Comparison of ENCODE assay signal across 12 mouse cellular contexts in genomic region chr14:77932150-77933047, GRCm38 (mm10). TPM values are rescaled to one million over a fixed set of nuclear protein-coding genes. Genes with fewer than 3 reads are reported as not detected.
DNase-seq lines count a peak whose midpoint lies in the region; ATAC-seq and TF ChIP-seq lines count a peak whose summit lies in the region.
"Had no signal": no experiment of that assay in that cellular context is flagged by ENCODE, and none has a peak within 500 bp of the region (broad histone marks: within the 10 kb centered on the region; RNA-seq: fewer than 3 reads in every experiment).

No protein-coding gene starts in this region.

- H3K27ac ChIP-seq in heart, embryonic 13.5 days (replicated peaks): peak overlapping the region; percentile 36
- H3K27ac ChIP-seq in lung, postnatal 0 days (ENCODE audit: low read length): no peak overlapping the region
- no peak overlapping the region for H3K27ac ChIP-seq in stomach, embryonic 16.5 days (ENCODE audit: low read length)
- H3K27ac ChIP-seq: forebrain, embryonic 12.5 days had no signal

- H3K9me3 ChIP-seq in heart, embryonic 13.5 days: no peaks in the 10 kb centered on the region
- H3K9me3 ChIP-seq in lung, postnatal 0 days (ENCODE audit: low read length): no peaks in the 10 kb centered on the region
- no peaks in the 10 kb centered on the region for H3K9me3 ChIP-seq in stomach, embryonic 16.5 days (replicated peaks; ENCODE audit: control insufficient read depth, low read length)
- H3K9me3 ChIP-seq: forebrain, embryonic 12.5 days had no signal

- H3K9ac ChIP-seq in heart, embryonic 13.5 days: no peak overlapping the region
- no peak overlapping the region for H3K9ac ChIP-seq in lung, postnatal 0 days (replicated peaks; ENCODE audit: low read depth)
- no peak overlapping the region for H3K9ac ChIP-seq in stomach, embryonic 16.5 days (ENCODE audit: low read length)
- H3K9ac ChIP-seq: forebrain, embryonic 12.5 days had no signal

- H3K36me3 ChIP-seq in heart, embryonic 13.5 days: no peaks in the 10 kb centered on the region
- H3K36me3 ChIP-seq in lung, postnatal 0 days (ENCODE audit: insufficient read depth, low read length): no peaks in the 10 kb centered on the region
- no peaks in the 10 kb centered on the region for H3K36me3 ChIP-seq in stomach, embryonic 16.5 days (ENCODE audit: control insufficient read depth, insufficient read depth, low read length)
- H3K36me3 ChIP-seq: forebrain, embryonic 12.5 days had no signal

- TF ChIP-seq EP300 in lung, postnatal 0 days (IDR thresholded peaks at IDR 0.05): no peak

- no peak for DNase-seq in heart, adult 9 months (ENCODE audit: low spot score in 2 of 2)
- peak; percentile 34 for DNase-seq in lung, postnatal 0 days (ENCODE audit: low spot score)
- DNase-seq in lung, postnatal 10 days: no peak
- no peak for DNase-seq in urinary bladder, postnatal 14 days (ENCODE audit: low spot score)
- no peak for DNase-seq in cerebellum, adult 11-12 months
- DNase-seq: cerebellum, adult 9-11 months; right cerebral cortex, adult 18-20 months; thymus, adult 18-20 months had no signal

- ATAC-seq in heart, embryonic 13.5 days (ENCODE audit: extremely low read depth, insufficient number of reproducible peaks, low FRiP score, low TSS enrichment): no peak
- ATAC-seq in lung, postnatal 0 days: no peak
- peak; percentile 25 to 71; a peak in 3 of 4 replicates for ATAC-seq in hematopoietic stem cell, adult 5-6 weeks (replicated peaks in 1 of 2; ENCODE audit: insufficient read depth in 1 of 2, low FRiP score in 2 of 2, low TSS enrichment in 1 of 2, low read depth in 1 of 2, poor library complexity in 2 of 2, severe bottlenecking in 2 of 2)
- 0 out of 2 replicates have a peak, but pooled peaks have one; percentile 29 for ATAC-seq in stomach, embryonic 16.5 days (ENCODE audit: insufficient read depth, low FRiP score)

- H3K27me3 ChIP-seq in heart, embryonic 13.5 days (replicated peaks): no peaks in the 10 kb centered on the region
- no peaks in the 10 kb centered on the region for H3K27me3 ChIP-seq in lung, postnatal 0 days (replicated peaks; ENCODE audit: insufficient read depth, low read length)
- H3K27me3 ChIP-seq in stomach, embryonic 16.5 days (ENCODE audit: control insufficient read depth, insufficient read depth, low read length): no peaks in the 10 kb centered on the region

- no peak for TF ChIP-seq CTCF in lung, postnatal 0 days (IDR thresholded peaks at IDR 0.05)

- H3K4me2 ChIP-seq in heart, embryonic 13.5 days: peak overlapping the region; percentile 42
- no peak overlapping the region for H3K4me2 ChIP-seq in lung, postnatal 0 days (replicated peaks; ENCODE audit: low read depth, low read length)
- no peak overlapping the region for H3K4me2 ChIP-seq in stomach, embryonic 16.5 days (ENCODE audit: low read depth, low read length)
- H3K4me2 ChIP-seq: forebrain, embryonic 12.5 days had no signal

- WGBS in heart, embryonic 13.5 days: 19% methylated on average over 12 of the region's 12 CpGs
- WGBS in lung, postnatal 0 days: 24% methylated on average over 12 of the region's 12 CpGs
- 24% methylated on average over 12 of the region's 12 CpGs for WGBS in stomach, embryonic 16.5 days

- no peak overlapping the region for H3K4me3 ChIP-seq in heart, embryonic 13.5 days
- no peak overlapping the region for H3K4me3 ChIP-seq in lung, postnatal 0 days (ENCODE audit: low read depth, low read length)
- H3K4me3 ChIP-seq in stomach, embryonic 16.5 days (replicated peaks; ENCODE audit: low read length): no peak overlapping the region
- H3K4me3 ChIP-seq: forebrain, embryonic 12.5 days had no signal

- peaks cover 28% of the 10 kb centered on the region for H3K4me1 ChIP-seq in heart, embryonic 13.5 days
- no peaks in the 10 kb centered on the region for H3K4me1 ChIP-seq in lung, postnatal 0 days (ENCODE audit: insufficient read depth, low read depth, low read length)
- no peaks in the 10 kb centered on the region for H3K4me1 ChIP-seq in stomach, embryonic 16.5 days (ENCODE audit: control insufficient read depth, insufficient read depth, low read length)
- H3K4me1 ChIP-seq: forebrain, embryonic 12.5 days had no signal

RNA-seq across cellular contexts. Expression of gene Epsti1, which starts 28.4 kb away (rescaled TPM):
- polyA plus RNA-seq in heart, embryonic 13.5 days (2015; fragmentation: Nextera tagmentation; extraction: Ambion mirVana): 0.23 and 0.73 TPM in 2 replicates
- polyA plus RNA-seq in lung, postnatal 0 days (2015; fragmentation: Nextera tagmentation; extraction: Ambion mirVana): 1.5 and 1.9 TPM in 2 replicates
- 149 and 184 TPM in 2 replicates for total RNA-seq in hematopoietic stem cell, adult 5-6 weeks (2017)
- 2.7 and 3.0 TPM in 2 replicates for polyA plus RNA-seq in stomach, embryonic 16.5 days (2015; fragmentation: Nextera tagmentation; extraction: Ambion mirVana)

RNA-seq across cellular contexts. Expression of gene Dnajc15, which starts 57.5 kb away (rescaled TPM):
- 122 and 154 TPM in 2 replicates for polyA plus RNA-seq in heart, embryonic 13.5 days (2015; fragmentation: Nextera tagmentation; extraction: Ambion mirVana)
- polyA plus RNA-seq in lung, postnatal 0 days (2015; fragmentation: Nextera tagmentation; extraction: Ambion mirVana): 60.1 and 70.2 TPM in 2 replicates
- 21.2 and 48.0 TPM in 2 replicates for total RNA-seq in hematopoietic stem cell, adult 5-6 weeks (2017)
- 83.7 and 84.6 TPM in 2 replicates for polyA plus RNA-seq in stomach, embryonic 16.5 days (2015; fragmentation: Nextera tagmentation; extraction: Ambion mirVana)

Comparison
In these comparisons a context has a peak if more than half of its experiments do, and no peak if none do; other contexts are left out.
1. ATAC-seq: peak in hematopoietic stem cell, adult 5-6 weeks (2 of 2) and stomach, embryonic 16.5 days (single experiment); none in heart, embryonic 13.5 days (single experiment) and lung, postnatal 0 days (single experiment).